Mouse (Mus musculus): Measurements from ENCODE around the gene Flt4.
"Not testable (repeated sequence)": the region's sequence is repeated elsewhere in the genome, so short reads cannot be mapped to it uniquely, and the experiment has no call there.

The Flt4 gene

GRCm38 (mm10) chr11:49608938-49609867, at the start of gene Flt4:
Gene Flt4 (plus strand): TSS chr11:49609263.
- DNase-seq (ENCODE audit: low read depth): not testable (repeated sequence)

GRCm38 (mm10) chr11:49575054-49575453, 34.0 kb upstream of the Flt4 start:
- DNase-seq (ENCODE audit: low read depth): peak; percentile 53

GRCm38 (mm10) chr11:49580452-49580851, 28.6 kb upstream of the Flt4 start:
- not testable (repeated sequence) for DNase-seq (ENCODE audit: low read depth)

GRCm38 (mm10) chr11:49590213-49590612, 18.9 kb upstream of the Flt4 start:
- no peak for DNase-seq (ENCODE audit: low read depth)

- DNase-seq (ENCODE audit: low read depth): not testable (repeated sequence)
These were observed 11.9 kb upstream of the Flt4 start for GRCm38 (mm10) chr11:49597149-49597548.

GRCm38 (mm10) chr11:49608306-49608705, 757 bp upstream of the Flt4 start:
- not testable (repeated sequence) for DNase-seq (ENCODE audit: low read depth)

GRCm38 (mm10) chr11:49609868-49610824, 1.1 kb downstream of the Flt4 start:
- DNase-seq (ENCODE audit: low read depth): not testable (repeated sequence)

- DNase-seq (ENCODE audit: low read depth): not testable (repeated sequence)
These were observed 2.3 kb downstream of the Flt4 start for GRCm38 (mm10) chr11:49611349-49611748.

GRCm38 (mm10) chr11:49612154-49612553, 3.1 kb downstream of the Flt4 start:
- DNase-seq (ENCODE audit: low read depth): no peak

- no peak for DNase-seq (ENCODE audit: low read depth)
These were observed 4.3 kb downstream of the Flt4 start for GRCm38 (mm10) chr11:49613349-49613748.

- DNase-seq (ENCODE audit: low read depth): peak; percentile 20
These were observed 7.0 kb downstream of the Flt4 start for GRCm38 (mm10) chr11:49615856-49616725.

- DNase-seq (ENCODE audit: low read depth): no peak
These were observed 9.4 kb downstream of the Flt4 start for GRCm38 (mm10) chr11:49618476-49618875.

GRCm38 (mm10) chr11:49621953-49622352, 12.9 kb downstream of the Flt4 start:
- no peak for DNase-seq (ENCODE audit: low read depth)

- no peak for DNase-seq (ENCODE audit: low read depth)
These were observed 15.1 kb downstream of the Flt4 start for GRCm38 (mm10) chr11:49624156-49624555.

GRCm38 (mm10) chr11:49625863-49626262, 16.8 kb downstream of the Flt4 start:
- no peak for DNase-seq (ENCODE audit: low read depth)

GRCm38 (mm10) chr11:49626748-49627147, 17.7 kb downstream of the Flt4 start:
- DNase-seq (ENCODE audit: low read depth): no peak

- DNase-seq (ENCODE audit: low read depth): peak; percentile 17
These were observed 22.1 kb downstream of the Flt4 start for GRCm38 (mm10) chr11:49631154-49631553.

GRCm38 (mm10) chr11:49632256-49632655, 23.2 kb downstream of the Flt4 start:
- no peak for DNase-seq (ENCODE audit: low read depth)

- DNase-seq (ENCODE audit: low read depth): no peak
These were observed 25.0 kb downstream of the Flt4 start for GRCm38 (mm10) chr11:49634101-49634500.

- no peak for DNase-seq (ENCODE audit: low read depth)
These were observed 26.6 kb downstream of the Flt4 start for GRCm38 (mm10) chr11:49635671-49636070.

- DNase-seq (ENCODE audit: low read depth): peak; percentile 12
These were observed 27.4 kb downstream of the Flt4 start for GRCm38 (mm10) chr11:49636449-49636848.

Measured in NIH3T3 (cell line).